Mouse (Mus musculus) cerebellum, postnatal 14 days (tissue): ENCODE results near the gene Rflna.
A peak's percentile ranks its signal among the peaks of the same experiment; 100 is the strongest.

Experiments used
- DNase-seq, 2 experiments: peaks; one replicate each; pipeline ENCODE4 v3.0.0; 2021; ENCODE audit warnings: mixed read lengths in 2 of 2

The Rflna gene

DNA sequence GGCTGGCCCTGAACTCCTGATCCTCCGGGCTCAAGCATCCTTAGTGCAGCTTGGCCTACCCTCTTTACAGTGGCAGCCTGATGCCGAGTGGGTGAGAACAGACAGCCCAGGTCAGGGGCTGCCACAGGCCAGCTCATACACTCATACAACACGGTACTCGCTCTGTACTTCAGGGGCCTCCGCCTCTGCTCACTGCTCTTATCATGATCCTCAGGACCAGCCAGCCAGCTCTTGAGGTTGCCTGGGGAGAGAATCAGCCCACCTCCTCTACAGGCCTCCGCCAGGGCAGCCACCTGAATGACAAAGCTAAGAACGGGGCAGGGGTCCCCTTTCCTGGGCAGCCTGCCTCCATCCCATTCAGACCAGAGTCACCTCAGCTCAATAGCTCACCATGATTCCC is 50.6 kb downstream of the Rflna start:
- no peak for DNase-seq

GRCm38 (mm10) chr5:125055901-125056300 is 52.9 kb downstream of the Rflna start:
- no peak for DNase-seq

- DNase-seq, result no peak
These were observed 53.3 kb downstream of the Rflna start for GRCm38 (mm10) chr5:125056331-125056695.

DNA sequence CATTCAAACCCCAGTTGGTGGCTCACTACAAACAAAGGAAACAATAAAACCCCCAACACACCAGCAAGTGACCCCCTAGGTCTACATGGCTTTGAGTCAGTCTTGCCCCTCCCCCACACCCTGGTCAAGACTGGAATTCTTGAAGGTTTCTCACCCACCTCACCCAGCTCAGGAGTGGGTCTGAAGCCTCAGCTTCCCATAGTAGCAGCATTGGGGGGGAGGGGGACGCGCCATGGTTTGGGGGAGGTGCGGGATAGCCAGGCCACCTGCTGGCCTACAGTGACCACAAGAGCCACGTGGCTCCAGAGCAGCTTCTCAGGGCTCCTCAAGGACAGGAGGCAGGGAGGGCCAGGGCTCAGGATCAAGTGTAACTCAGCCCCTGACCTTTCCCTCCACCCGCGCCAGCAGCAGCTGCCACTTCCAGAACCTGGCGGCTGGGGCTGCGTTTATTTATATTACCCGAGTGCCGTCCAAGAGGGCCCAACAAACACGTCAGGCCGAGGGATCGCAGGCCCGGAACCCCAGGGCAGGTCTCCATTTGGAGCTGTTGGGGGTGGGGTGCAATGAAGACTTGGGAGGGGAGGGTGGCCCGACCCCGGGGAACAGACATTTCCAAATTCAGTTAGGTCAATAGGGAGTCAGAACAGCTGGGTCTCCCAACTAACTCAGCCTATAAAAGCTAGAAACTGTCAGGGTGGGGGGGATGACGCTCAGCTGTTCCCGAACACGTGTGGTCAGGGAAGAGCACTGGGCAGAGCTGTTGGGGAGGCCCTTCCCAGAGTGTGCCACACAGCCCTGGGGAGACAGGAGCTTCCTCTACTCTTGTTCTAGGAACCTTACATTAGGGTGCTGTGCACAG is 53.9 kb downstream of the Rflna start:
- peak in 1 of 2 experiments; percentile 66 for DNase-seq

DNA sequence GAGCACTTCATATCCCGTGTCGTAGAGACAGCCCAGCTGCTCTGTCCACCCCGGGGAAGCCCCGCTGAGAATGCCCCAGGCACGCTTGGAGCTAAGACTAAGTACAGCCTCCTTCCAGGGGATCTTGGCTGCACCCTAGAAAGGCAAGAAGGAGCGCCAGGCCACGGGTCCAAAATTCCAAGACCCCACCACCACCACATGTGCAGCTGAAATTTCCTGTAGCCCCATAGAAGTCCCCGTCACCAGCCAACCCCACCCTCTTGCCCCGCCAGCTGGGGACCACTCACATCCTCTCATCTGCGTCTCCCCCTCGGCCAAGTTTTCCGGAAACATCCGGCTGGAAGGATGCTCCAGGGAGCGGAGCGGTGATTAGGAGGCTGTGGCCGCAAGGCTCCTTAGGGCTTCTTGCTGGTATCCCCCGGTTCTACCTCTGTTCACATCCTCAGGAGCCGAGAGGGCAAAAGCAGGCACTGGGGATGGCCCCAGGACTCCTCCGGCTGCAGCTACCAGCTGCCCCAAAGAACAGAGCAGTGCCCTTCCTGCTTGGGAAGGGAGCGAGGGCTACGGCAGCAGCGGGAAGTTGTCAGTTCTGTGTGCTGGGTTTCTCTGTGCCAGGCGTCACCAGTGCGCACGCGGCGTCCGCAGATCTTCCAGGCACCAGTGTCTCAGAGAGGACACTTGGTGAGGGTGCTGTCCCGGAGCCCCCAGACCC is 54.7 kb downstream of the Rflna start:
- peak in 1 of 2 experiments; percentile 56 for DNase-seq

GRCm38 (mm10) chr5:125058267-125058668 is 55.2 kb downstream of the Rflna start:
- peak; percentile 89 to 90 for DNase-seq
